Mouse (Mus musculus): ENCODE measurements around the gene Ndufs2. TPM values are rescaled to one million over a fixed set of nuclear protein-coding genes. Genes with fewer than 3 reads are reported as not detected.
A peak's percentile ranks its signal among the peaks of the same experiment; 100 is the strongest.

Gene Ndufs2
- polyA plus RNA-seq, 1 experiment from 2014 or later = 188 TPM

DNA sequence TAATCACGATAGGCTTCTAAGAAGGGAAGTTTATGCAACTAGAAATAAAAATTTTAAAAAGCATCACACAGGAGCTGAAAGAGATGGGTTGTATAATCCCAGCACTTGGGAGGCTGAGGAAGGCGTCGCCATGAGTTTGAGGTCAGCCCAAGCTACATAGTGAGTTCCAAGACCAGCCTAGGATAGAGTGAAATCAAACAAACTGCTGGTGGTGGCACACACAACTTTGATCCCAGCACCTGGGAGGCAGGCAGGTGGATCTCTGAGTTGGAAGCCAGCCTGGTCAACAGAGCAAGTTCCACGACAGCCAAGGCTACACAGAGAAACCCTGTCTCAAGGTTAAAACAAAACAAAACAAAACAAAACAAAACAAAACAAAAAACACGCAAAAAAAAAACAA is 18.8 kb downstream of the Ndufs2 start:
- Histone ChIP-seq H3K4me3 (ENCODE audit: low read depth, low read length) (no peak overlapping the region), H3K27me3 (replicated peaks; ENCODE audit: insufficient read depth, low read length) (no peaks in the 10 kb centered on the region), H3K4me1 (ENCODE audit: insufficient read depth, low read depth, low read length) (no peaks in the 10 kb centered on the region), H3K9ac (replicated peaks; ENCODE audit: low read depth) (no peak overlapping the region), H3K36me3 (ENCODE audit: insufficient read depth, low read length) (peaks cover 18% of the 10 kb centered on the region), H3K27ac (ENCODE audit: low read length) (peak overlapping the region; percentile 87; the same call in 1 of the 2 replicates), H3K9me3 (ENCODE audit: low read length) (no peaks in the 10 kb centered on the region), H3K4me2 (replicated peaks; ENCODE audit: low read depth, low read length) (peak overlapping the region; percentile 12; the same call in 1 of the 2 replicates)
- WGBS = 75% methylated on average over 5 of the region's 5 CpGs
- ATAC-seq (no peak), DNase-seq (ENCODE audit: low spot score) (no peak)
- TF ChIP-seq EP300 (IDR thresholded peaks at IDR 0.05) (no peak), CTCF (IDR thresholded peaks at IDR 0.05) (no peak)

GRCm38 (mm10) chr1:171231844-171232243 is 19.3 kb downstream of the Ndufs2 start:
- no peak overlapping the region for H3K4me3 ChIP-seq (ENCODE audit: low read depth, low read length)

GRCm38 (mm10) chr1:171230215-171230614 is 21.0 kb downstream of the Ndufs2 start:
- no peaks in the 10 kb centered on the region for H3K27me3 ChIP-seq (replicated peaks; ENCODE audit: insufficient read depth, low read length)
- ATAC-seq = no peak
- WGBS = 88% methylated on average over 3 of the region's 3 CpGs
- no peak overlapping the region for H3K4me2 ChIP-seq (replicated peaks; ENCODE audit: low read depth, low read length)
- no peaks in the 10 kb centered on the region for H3K9me3 ChIP-seq (ENCODE audit: low read length)
- H3K9ac ChIP-seq (replicated peaks; ENCODE audit: low read depth) = no peak overlapping the region
- no peak overlapping the region for H3K4me3 ChIP-seq (ENCODE audit: low read depth, low read length)
- no peak overlapping the region for H3K27ac ChIP-seq (ENCODE audit: low read length)
- peaks cover 2% of the 10 kb centered on the region; the same call in 1 of the 2 replicates for H3K36me3 ChIP-seq (ENCODE audit: insufficient read depth, low read length)
- no peak for TF ChIP-seq CTCF (IDR thresholded peaks at IDR 0.05)
- TF ChIP-seq EP300 (IDR thresholded peaks at IDR 0.05) = no peak
- no peak for DNase-seq (ENCODE audit: low spot score)
- no peaks in the 10 kb centered on the region for H3K4me1 ChIP-seq (ENCODE audit: insufficient read depth, low read depth, low read length)

More at GRCm38 (mm10) chr1:171231844-171232243, 19.3 kb downstream of the Ndufs2 start:
- no peak overlapping the region for H3K4me2 ChIP-seq (replicated peaks; ENCODE audit: low read depth, low read length)
- 51% methylated on average over 4 of the region's 4 CpGs for WGBS
- H3K9me3 ChIP-seq (ENCODE audit: low read length) = no peaks in the 10 kb centered on the region
- 0 out of 2 replicates have a peak overlapping the region, but pooled peaks have one; percentile 87 for H3K27ac ChIP-seq (ENCODE audit: low read length)
- TF ChIP-seq EP300 (IDR thresholded peaks at IDR 0.05) (no peak), CTCF (IDR thresholded peaks at IDR 0.05) (no peak)
- DNase-seq (ENCODE audit: low spot score) (no peak), ATAC-seq (no peak)
- H3K9ac ChIP-seq (replicated peaks; ENCODE audit: low read depth) = no peak overlapping the region
- no peaks in the 10 kb centered on the region for H3K27me3 ChIP-seq (replicated peaks; ENCODE audit: insufficient read depth, low read length)
- peaks cover 13% of the 10 kb centered on the region for H3K36me3 ChIP-seq (ENCODE audit: insufficient read depth, low read length)
- H3K4me1 ChIP-seq (ENCODE audit: insufficient read depth, low read depth, low read length) = no peaks in the 10 kb centered on the region

- H3K27ac ChIP-seq (ENCODE audit: low read length) = no peak overlapping the region
- no peak for ATAC-seq
- H3K9ac ChIP-seq (replicated peaks; ENCODE audit: low read depth) = no peak overlapping the region
- no peaks in the 10 kb centered on the region for H3K27me3 ChIP-seq (replicated peaks; ENCODE audit: insufficient read depth, low read length)
- no peaks in the 10 kb centered on the region for H3K4me1 ChIP-seq (ENCODE audit: insufficient read depth, low read depth, low read length)
- no peak overlapping the region for H3K4me2 ChIP-seq (replicated peaks; ENCODE audit: low read depth, low read length)
- H3K4me3 ChIP-seq (ENCODE audit: low read depth, low read length) = no peak overlapping the region
- no peaks in the 10 kb centered on the region for H3K9me3 ChIP-seq (ENCODE audit: low read length)
- TF ChIP-seq CTCF (IDR thresholded peaks at IDR 0.05) (no peak), EP300 (IDR thresholded peaks at IDR 0.05) (no peak)
- H3K36me3 ChIP-seq (ENCODE audit: insufficient read depth, low read length) = no peaks in the 10 kb centered on the region
- 63% methylated on average over 6 of the region's 6 CpGs for WGBS
- DNase-seq (ENCODE audit: low spot score) = no peak
Measured at GRCm38 (mm10) chr1:171229750-171230149, 21.4 kb downstream of the Ndufs2 start.

- no peak overlapping the region for H3K27ac ChIP-seq (ENCODE audit: low read length)
- no peak overlapping the region for H3K4me2 ChIP-seq (replicated peaks; ENCODE audit: low read depth, low read length)
- ATAC-seq (no peak), DNase-seq (ENCODE audit: low spot score) (no peak)
- TF ChIP-seq CTCF (IDR thresholded peaks at IDR 0.05) (no peak), EP300 (IDR thresholded peaks at IDR 0.05) (no peak)
- no peak overlapping the region for H3K9ac ChIP-seq (replicated peaks; ENCODE audit: low read depth)
- H3K4me3 ChIP-seq (ENCODE audit: low read depth, low read length) = no peak overlapping the region
- no peaks in the 10 kb centered on the region for H3K36me3 ChIP-seq (ENCODE audit: insufficient read depth, low read length)
- no peaks in the 10 kb centered on the region for H3K4me1 ChIP-seq (ENCODE audit: insufficient read depth, low read depth, low read length)
- H3K9me3 ChIP-seq (ENCODE audit: low read length) = no peaks in the 10 kb centered on the region
- 63% methylated on average over 1 of the region's 1 CpGs for WGBS
- no peaks in the 10 kb centered on the region for H3K27me3 ChIP-seq (replicated peaks; ENCODE audit: insufficient read depth, low read length)
Measured at GRCm38 (mm10) chr1:171227879-171228278, 23.3 kb downstream of the Ndufs2 start.

GRCm38 (mm10) chr1:171226780-171227179 is 24.4 kb downstream of the Ndufs2 start:
- ATAC-seq = no peak
- Histone ChIP-seq H3K9ac (replicated peaks; ENCODE audit: low read depth) (no peak overlapping the region), H3K4me1 (ENCODE audit: insufficient read depth, low read depth, low read length) (peaks cover under 1% of the 10 kb centered on the region; the same call in 1 of the 2 replicates), H3K4me2 (replicated peaks; ENCODE audit: low read depth, low read length) (no peak overlapping the region), H3K27ac (ENCODE audit: low read length) (no peak overlapping the region), H3K27me3 (replicated peaks; ENCODE audit: insufficient read depth, low read length) (no peaks in the 10 kb centered on the region), H3K4me3 (ENCODE audit: low read depth, low read length) (no peak overlapping the region), H3K36me3 (ENCODE audit: insufficient read depth, low read length) (no peaks in the 10 kb centered on the region), H3K9me3 (ENCODE audit: low read length) (no peaks in the 10 kb centered on the region)
- WGBS = 56% methylated on average over 4 of the region's 4 CpGs
- no peak for DNase-seq (ENCODE audit: low spot score)
- TF ChIP-seq CTCF (IDR thresholded peaks at IDR 0.05) (no peak), EP300 (IDR thresholded peaks at IDR 0.05) (no peak)

- WGBS = 70% methylated on average over 5 of the region's 5 CpGs
- no peak for ATAC-seq
Measured at GRCm38 (mm10) chr1:171224857-171225256, 26.3 kb downstream of the Ndufs2 start, which contains the start of gene Apoa2. Apoa2 (plus strand) TSS chr1:171225054.

More at GRCm38 (mm10) chr1:171224857-171225256, 26.3 kb downstream of the Ndufs2 start, which contains the start of gene Apoa2:
- Histone ChIP-seq H3K4me2 (replicated peaks; ENCODE audit: low read depth, low read length) (no peak within 1 kb of the TSS), H3K27ac (ENCODE audit: low read length) (no peak within 1 kb of the TSS), H3K4me3 (ENCODE audit: low read depth, low read length) (no peak within 1 kb of the TSS), H3K9me3 (ENCODE audit: low read length) (no peaks in the 10 kb centered on the region), H3K4me1 (ENCODE audit: insufficient read depth, low read depth, low read length) (peaks cover 10% of the 10 kb centered on the region; the same call in 1 of the 2 replicates), H3K27me3 (replicated peaks; ENCODE audit: insufficient read depth, low read length) (no peaks in the 10 kb centered on the region), H3K36me3 (ENCODE audit: insufficient read depth, low read length) (peaks cover 1% of the 10 kb centered on the region; the same call in 1 of the 2 replicates), H3K9ac (replicated peaks; ENCODE audit: low read depth) (no peak within 1 kb of the TSS)
- no peak for TF ChIP-seq CTCF (IDR thresholded peaks at IDR 0.05)
- no peak for TF ChIP-seq EP300 (IDR thresholded peaks at IDR 0.05)
- DNase-seq (ENCODE audit: low spot score) = no peak
